Mouse (Mus musculus): ENCODE results near the gene Zbed3.
"Not testable (repeated sequence)": the region's sequence is repeated elsewhere in the genome, so short reads cannot be mapped to it uniquely, and the experiment has no call there.

The Zbed3 gene

DNA sequence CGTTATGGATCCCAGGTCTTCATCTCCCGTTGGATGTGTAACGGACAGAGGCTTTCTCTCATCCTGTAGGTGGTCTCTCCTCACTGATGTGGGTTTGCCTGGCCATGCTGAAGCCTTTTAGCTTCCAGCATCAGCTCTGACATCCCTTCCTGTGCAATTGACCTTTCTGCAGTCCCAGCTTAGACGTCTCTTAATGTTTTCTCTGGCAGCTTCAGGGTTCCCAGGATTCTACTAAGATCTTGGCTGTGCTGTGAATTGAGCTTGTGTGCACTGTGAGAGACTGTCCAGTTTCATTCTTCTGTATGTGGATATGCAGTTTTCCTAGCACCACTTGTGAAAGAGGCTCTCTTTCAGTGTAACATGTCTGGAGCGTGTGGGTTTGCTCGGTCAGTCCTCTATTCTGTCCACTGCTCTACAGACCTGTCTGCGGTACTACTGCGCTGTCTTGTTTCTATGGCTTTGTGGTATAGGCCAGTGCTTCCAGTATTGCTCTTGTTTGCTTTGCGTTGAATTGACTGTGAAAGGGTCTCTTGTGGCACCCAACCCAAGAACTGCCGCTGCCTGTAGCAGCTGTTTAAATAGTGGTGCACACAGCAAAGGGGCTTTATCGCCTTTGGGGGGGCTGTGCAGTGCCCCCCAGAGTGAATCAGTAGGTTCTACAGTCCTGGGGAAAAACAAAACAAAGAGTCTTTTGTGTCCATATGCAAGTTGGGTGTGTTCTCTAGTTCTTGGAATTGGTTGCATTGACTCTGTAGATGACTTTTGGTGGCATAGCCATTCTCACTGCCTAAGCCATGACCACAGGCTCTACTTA lies 8.9 kb downstream of the Zbed3 start:
- no peak for DNase-seq

DNA sequence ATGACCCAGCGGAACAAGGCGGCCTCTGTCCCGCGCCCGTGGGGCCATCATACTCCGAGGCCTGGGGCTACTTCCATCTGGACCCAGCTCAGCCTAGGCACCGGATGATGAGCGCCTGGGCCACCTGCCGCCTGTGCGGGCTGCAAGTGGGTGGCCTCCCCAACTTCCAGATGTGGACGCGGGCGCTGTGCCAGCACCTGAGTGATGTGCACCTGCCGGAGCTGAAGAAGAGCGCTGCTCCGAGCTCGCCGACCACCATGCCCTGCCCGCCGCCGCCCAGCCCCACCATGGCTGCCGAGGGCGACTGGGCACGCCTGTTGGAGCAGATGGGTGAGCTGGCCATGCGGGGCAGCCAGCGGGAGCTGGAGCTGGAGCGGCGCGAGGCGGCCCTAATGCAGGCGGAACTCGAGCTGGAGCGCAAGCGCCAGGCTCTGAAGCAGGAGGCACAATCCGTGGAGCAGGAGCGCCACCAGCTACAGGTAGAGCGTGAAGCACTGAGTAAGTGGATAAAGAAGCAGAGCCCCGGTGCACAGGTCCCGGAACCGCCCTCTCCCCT lies 12.8 kb downstream of the Zbed3 start:
- DNase-seq, result no peak

DNA sequence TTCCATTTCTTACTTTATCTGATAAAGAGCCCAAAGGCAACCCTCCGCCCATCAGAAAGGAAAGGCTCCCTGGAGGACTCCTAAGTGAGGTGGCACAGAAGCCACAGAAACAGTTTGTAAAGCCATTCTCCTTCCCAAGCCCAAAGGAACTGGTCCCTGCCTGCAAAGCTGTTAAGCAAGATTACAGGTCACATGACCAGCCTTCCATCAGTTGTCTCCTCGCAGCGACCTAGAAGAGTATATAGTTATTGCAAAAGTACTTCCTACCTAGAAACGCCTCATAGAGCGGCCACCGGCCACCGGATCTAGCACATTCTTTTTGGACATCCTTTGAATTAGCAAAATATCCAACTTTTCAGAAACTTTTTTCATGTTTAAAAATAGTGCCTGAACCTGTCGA lies 20.1 kb downstream of the Zbed3 start:
- no peak for DNase-seq

DNA sequence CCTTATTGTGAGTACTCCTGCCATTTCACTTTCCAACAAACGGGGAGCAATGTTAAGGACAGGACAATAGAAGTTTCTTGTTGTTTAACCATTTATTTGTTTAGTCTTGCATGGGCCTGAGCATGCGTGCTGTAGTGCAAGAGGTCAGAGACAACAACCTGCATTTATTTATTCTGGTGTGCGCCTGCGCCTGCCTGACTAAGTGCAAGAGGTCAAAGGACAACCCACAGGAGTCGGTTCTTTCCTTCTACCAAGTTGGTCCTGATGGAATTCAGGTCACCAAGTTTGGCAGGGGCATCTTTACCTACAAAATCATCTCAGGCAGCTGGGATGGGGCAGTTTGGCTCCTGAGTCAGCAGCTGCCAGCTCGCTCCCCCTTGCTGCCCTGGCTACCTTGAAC lies 22.5 kb downstream of the Zbed3 start:
- DNase-seq, result peak; percentile 58

DNA sequence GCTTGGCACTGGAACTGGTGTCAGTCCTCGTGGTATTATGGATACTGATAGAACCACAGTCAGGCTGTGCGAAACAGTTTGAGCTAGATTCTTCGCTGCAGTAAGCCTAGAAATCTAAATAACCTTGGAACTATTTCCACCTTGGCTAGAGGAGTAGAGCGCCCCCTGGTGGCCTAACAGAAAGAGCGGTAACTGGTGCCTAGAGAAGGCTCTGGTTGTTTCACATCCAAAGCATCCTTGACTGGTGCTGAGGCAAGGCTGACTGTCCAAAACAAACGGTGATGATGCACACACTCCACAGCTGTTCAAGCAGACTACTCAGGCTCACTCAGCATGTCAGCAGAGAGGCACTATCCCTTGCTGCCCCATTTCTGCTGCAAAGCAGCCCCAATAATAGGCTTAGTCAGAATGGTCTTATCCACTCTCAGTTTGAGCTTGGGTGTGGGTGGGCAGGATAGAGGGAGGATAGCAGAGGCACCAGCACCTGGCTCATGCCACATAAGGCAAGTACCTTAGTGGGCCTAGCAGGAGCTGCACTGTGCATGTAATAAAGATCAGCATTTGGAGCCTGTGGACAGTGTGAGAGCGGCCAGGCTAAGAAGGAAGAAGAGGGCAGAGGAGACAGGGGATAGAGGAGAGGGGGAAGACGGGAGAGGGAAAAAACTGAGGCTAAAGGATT lies 23.7 kb downstream of the Zbed3 start:
- DNase-seq, result peak; percentile 83

DNA sequence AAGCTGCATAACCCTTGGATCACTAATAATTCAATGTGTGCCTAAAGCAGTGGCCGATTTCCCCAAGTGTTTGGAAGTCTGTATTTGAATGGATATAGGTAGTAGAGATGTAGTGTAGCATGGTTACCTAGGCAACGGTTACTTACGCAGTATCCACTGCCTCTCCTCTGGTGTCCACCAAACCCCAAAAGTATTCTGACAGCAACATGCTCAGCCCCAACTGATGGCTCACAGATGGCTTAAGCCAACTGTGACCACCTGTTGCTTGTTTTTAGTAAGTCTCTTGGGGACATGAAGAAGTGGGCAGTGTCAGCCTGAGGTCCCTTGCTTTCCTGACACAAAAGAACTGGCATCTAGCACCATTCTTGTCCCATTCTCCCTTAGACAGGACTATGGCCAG lies 25.1 kb downstream of the Zbed3 start:
- no peak for DNase-seq

DNA sequence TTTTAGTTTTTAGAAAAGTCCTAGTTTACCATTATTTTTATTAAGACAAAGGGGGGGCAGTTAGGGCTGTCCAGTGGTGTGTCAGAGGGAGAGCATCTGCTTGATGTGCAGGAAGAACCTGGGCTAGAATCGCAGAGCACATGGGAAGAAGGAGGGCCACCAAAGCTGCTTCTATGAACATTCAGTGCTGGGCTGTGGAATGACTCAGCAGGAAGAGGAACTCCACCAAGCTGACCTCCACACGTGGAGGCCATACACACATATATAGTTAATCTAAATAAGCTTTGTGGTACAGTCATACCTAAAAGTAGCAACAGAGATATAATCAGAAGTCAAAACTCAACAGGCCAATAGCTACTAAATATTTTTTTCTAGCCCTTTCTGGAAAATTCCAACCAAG lies 34.8 kb downstream of the Zbed3 start:
- no peak for DNase-seq

DNA sequence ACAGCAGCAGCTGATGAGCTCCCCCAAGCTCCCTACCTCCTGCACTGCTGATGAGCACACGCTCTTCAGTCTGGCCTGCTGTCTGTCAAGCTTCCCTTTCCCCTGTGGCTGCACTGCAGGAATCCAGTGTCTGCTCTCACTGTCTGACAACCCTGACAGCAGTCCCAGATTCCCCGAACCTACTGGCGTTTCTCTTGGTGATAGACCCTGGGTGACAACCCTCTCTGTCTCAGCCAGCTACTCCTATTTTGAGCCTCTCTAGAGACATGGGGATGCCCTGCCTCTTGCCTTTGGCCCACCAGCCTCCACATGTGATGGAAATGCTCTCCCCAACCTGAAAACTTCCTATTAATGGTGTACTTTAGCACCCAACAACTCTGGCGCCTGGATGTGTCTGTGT lies 40.0 kb downstream of the Zbed3 start:
- DNase-seq, result no peak

DNA sequence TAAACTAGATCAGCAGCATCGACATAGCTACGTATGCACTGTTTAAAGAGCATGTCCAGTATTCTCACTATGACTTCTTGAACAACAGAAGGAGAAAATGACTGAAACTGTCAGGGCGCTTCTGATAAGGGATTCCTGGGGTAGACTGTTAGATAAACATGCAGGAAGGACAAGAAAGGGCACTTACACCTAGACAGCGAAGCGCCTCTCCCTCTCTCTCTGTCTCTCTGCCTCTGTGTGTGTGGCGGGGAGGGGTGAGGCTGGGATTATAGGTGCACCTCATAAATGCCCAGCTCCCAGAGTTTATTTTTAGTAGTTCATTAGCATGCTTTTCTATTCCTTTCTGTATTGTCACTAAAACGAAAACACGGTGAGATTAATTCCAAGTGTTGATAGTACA lies 42.9 kb downstream of the Zbed3 start:
- DNase-seq, result no peak

DNA sequence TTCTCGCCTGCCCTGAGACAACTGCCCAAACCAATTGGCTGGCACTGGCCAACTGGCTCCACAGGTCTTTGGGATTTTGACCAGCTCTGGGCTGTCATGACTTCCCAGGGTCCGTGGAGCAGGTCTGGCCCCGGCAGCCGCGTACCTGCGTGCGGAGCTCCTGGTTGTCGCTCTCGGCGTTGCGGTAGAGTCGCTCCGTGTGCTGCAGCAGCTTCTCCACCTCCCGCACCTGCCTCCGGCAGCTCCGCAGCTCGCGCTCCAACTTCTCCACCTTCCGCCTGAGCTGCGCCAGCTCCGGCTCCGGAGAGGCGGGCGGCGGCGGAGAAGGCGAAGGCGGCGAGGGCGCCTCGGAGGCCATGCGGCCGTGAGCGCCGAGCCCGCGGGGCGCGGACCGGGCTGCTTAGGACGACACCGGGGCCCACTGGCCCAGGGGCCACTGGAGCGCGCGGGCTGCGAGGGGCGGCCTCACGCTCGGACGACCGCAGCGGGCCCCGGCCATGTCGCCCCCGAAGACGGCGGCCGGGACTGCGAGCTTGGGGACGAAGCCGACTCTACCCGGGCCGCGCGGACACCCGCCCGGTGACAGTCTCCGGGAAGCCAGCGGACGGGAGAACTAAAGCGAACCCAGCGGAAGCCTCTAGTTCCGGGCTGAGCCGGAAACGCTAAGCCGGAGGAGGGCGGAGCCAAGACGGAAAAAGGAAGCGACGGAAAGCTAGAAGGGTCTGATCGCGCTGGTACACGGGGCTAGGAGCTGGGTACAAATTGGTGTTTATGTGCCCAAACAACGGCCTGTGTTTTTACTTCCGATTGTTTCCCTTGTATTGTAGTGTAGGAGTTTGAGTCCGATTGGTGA lies 51.5 kb downstream of the Zbed3 start, which contains the start of gene Aggf1:
Gene Aggf1, minus strand, starts transcription at position 652 of the 853 bp plus-strand sequence.
- DNase-seq, result peak; percentile 95

DNA sequence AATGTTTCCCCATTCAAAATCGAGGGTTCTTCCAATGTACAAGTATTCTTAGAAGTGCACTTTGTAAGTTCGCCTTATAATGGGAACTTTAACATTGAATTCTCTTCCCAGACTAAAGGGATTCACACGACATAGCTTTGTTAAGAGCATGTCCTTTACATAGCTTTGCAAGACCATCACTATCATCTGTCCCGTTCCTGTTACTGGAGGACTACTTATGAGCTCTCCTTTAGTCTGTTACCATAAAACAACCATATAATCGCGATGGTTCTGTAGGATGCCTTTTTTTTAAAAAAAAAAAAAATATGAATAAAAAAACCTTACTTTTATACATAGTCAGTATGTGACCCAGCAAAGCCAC lies 52.1 kb downstream of the Zbed3 start:
- DNase-seq, result no peak

DNA sequence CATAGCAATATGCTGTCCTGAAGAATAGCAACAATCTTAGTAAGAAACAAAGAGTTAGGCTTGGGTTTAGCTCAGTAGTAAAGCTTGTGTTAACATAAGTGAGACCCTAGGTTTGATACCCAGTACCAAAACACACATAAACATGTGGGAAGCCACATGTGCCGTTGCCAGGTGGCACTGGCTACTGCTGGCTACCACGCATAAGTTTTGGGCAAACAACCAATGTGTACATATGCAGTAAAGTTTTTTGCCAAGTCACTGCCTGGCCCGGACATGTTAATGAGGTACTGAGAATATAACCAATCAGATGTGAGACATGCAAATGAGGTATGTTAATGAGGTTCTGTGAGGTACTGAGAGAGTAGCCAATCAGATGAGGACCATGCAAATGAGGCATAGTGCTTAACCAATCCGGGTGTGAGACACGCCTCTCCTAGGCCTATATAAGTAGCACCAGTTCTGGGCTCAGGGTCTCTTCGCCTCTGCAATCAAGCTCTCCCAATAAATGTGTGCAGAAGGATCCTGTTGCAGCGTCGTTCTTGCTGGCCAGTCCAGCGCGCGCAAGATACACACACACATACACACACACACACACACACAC lies 53.4 kb downstream of the Zbed3 start:
- DNase-seq, result not testable (repeated sequence)

DNA sequence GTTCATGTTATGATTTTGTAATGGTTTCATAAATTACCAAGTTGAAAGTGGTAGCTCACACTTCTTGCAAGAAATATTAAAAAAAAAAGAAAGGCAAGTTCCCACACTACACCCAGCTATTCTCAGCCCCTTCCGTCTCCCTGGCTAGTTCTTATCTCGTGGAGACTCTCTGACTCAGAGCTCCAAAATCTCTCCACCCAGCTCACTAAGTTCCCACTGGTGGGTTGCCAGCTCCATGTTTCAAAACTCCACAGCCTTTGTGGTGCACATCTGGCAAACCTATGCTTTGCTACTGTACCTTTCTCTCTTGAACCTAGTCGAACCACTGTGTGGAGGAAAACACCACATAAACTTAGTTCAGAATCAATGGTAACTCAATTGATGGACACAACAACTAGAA lies 55.3 kb downstream of the Zbed3 start:
- no peak for DNase-seq

DNA sequence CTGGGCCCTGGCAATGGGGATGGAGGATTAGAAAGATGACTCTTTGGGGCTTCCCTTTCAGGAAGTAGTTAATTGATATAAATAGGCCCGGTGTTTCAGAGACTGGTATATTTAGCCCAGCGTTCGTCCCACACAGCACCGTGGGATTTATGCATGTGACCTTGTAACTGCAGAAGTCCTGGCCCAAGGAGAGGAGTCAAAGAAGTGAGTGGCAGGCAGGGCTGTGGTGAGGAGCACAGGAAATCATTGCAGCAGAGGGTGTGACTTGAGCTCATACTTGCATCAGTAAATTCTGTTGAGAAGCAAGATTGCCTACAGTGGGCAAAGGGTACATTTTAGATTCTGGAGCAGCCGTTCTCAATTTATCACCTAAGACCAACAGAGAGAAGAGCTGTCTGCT lies 59.0 kb downstream of the Zbed3 start:
- no peak for DNase-seq

Measured in kidney, adult 9 months (tissue).